Mouse (Mus musculus): ENCODE data around the gene Gm7579.
"Not testable (repeated sequence)": the region's sequence is repeated elsewhere in the genome, so short reads cannot be mapped to it uniquely, and the experiment has no call there.

The Gm7579 gene

DNA sequence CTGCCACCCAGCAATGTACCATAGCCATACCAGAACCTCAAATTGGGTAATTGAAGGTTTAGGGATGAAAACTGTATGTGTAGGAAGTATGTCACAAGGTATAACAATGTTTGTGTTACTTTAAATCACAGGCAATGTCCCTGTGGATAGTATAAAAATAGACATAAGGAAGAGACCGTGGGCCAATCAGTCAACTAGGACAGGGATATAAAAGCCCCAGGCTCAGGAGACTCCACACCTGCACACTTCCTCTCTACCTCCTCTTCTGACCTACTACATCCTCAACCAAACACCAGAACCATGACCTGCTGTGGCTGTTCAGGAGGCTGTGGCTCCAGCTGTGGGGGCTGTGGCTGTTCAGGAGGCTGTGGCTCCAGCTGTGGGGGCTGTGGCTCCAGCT is at the start of gene Gm7579:
Gene Gm7579 (plus strand): TSS at position 301 of the 400 bp plus-strand sequence.
- no peak for DNase-seq

DNA sequence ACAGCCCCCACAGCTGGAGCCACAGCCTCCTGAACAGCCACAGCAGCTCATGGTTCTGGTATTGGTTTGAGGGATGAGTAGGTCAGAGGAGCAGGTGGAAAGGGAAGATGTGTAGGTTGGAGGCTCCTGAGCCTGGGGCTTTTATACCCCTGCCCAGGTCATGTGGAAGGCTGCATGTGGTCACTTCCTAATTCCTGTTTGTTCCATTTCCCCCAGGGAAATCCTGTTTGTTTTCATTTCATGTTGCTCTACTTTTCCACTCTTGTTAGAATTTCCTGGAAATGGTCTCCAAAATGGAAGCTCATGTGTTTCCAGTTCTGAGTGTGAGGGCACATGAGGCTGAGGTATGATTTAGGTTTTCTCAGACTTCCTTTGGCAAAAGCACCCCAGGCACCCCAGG is 46.0 kb upstream of the Gm7579 start, which contains the start of gene Gm4553:
Gene Gm4553 (minus strand): TSS at position 101 of the 400 bp plus-strand sequence.
- not testable (repeated sequence) for DNase-seq

GRCm38 (mm10) chr7:142169836-142170235 is 41.8 kb upstream of the Gm7579 start:
- DNase-seq: no peak

GRCm38 (mm10) chr7:142175905-142176304 is 35.8 kb upstream of the Gm7579 start, which contains the start of gene Krtap5-2:
TSS of gene Krtap5-2 (minus strand) at chr7:142176005.
- not testable (repeated sequence) for DNase-seq

DNA sequence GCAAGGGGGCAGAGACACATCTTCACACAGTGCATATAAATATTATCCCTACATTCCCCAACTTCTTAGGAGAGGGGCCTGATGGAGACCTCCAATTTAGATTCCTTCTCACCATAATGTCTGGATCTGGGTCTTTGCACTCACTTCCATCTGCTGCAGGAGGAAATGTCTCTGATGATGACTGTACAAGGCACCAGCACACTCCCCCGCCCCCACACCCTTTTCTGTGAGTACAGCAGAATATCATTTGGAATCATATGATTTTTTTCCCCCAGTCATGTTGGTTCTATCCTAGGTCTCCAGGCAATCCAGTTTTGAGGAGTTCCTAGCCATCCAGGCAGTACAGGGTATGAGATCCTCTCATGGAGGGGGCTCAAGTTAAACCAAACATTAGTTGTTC is 33.0 kb upstream of the Gm7579 start:
- no peak for DNase-seq

GRCm38 (mm10) chr7:142181021-142181420 is 30.6 kb upstream of the Gm7579 start:
- DNase-seq: no peak

GRCm38 (mm10) chr7:142188156-142188555 is 23.5 kb upstream of the Gm7579 start:
- DNase-seq: no peak

- no peak for DNase-seq
Measured at GRCm38 (mm10) chr7:142190289-142190688, 21.4 kb upstream of the Gm7579 start, which contains the start of gene Gm10153. TSS of gene Gm10153 (minus strand) at chr7:142190389.

DNA sequence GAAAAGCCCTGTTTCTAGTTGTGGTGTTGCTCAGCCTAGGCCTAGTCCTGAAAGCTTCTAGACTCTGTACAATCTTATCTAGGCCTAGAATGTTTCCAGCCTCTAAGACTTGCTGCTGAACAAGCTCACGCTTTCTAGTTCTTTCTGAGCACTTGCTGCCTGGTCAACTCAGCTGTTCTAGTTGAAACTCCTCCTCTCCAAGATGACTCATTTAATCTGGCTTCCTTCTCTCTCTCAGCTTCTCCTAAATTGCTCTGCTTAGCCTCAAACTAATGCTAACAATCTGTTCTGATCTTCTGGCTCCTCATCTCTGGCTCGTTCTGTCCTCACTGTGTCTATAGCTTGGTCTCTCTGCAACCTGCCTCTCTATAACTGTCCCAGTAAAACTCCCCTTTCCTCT is 12.9 kb upstream of the Gm7579 start:
- DNase-seq: no peak

DNA sequence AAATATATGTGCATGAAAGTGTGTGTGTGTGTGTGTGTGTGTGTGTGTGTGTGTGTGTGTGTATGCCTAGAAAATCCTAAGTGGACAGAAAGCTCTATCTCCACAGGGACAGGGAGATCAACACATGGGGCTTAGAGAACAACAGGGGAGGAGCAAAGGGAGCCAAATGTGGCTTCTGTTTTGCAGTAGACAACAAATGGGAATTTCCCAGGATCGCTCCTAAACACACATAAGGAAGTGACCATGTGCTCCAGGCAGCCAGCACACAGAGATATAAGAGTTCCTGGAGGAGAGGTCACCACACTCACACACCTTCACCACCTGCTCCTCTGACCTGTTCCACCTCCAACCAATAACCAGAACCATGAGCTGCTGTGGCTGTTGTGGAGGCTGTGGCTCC is 10.6 kb upstream of the Gm7579 start, which contains the start of gene Krtap5-3:
Gene Krtap5-3 (plus strand): TSS at position 301 of the 400 bp plus-strand sequence.
- DNase-seq: no peak

DNA sequence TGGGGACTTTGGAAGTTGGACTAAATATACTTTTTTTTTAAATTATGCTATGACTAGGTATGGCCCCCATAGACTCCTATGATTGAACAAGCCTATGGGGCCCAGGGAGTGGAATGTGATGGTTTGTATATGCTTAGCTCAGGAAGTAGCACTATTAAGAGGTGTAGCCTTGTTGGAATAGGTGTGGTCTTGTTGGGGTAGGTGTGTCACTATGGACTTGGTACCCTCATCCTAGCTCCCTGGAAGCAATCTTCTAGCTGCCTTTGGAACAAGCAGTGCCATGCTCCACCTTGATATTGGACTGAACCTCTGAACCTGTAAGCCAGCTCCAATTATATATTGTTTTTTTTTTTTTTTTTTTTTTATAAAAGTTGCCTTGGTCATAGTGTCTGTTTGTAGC is 6.2 kb upstream of the Gm7579 start:
- no peak for DNase-seq

DNA sequence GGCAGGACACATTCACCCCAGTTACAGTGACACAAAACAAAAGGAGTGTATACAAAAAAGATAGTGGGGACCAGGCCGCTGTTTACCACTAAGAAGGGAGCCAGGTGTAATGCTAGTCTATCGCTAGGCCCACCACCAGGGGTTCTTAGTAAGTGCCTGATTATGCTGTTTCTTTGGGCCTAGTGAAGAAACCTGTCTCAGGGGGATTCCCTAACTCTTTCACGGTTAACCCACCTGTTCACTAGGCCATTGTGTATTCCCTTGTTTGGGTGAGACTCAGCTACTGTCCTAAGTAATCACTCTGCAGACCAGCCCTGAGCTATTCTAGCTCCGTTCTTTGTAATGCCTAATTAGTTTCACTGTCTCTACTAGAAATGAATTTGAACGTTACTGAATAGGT is 4.8 kb upstream of the Gm7579 start:
- not testable (repeated sequence) for DNase-seq

DNA sequence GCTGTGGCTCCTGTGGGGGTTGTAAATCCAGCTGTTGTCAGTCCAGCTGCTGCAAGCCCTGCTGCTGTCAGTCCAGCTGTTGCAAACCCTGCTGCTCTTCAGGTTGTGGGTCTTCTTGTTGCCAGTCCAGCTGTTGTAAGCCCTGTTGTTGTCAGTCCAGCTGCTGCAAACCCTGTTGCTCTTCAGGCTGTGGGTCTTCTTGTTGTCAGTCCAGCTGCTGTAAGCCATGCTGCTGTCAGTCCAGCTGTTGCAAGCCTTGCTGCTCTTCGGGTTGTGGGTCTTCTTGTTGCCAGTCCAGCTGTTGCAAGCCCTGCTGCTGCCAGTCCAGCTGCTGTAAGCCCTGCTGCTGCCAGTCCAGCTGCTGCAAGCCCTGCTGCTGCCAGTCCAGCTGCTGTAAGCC is 477 bp downstream of the Gm7579 start:
- not testable (repeated sequence) for DNase-seq

DNA sequence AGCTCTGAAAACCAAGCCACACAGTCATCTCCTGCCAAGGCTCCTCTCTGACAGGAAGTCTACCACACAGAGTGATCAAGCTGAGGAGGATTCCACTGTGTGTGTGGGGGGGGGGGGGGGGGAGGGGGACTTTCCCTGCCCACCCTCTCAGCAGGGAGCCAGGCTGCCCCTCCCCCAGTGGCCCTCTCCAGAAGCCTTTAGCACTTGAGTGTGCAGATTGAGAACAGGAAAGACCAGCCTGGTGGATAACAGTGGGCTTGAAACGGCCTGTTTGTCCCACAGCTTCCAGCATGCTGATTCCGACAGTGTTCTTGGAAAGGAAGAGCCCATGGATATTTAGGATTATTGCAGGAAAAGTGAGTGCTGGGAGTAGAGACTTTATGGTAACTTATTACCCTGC is 12.9 kb downstream of the Gm7579 start:
- no peak for DNase-seq

DNA sequence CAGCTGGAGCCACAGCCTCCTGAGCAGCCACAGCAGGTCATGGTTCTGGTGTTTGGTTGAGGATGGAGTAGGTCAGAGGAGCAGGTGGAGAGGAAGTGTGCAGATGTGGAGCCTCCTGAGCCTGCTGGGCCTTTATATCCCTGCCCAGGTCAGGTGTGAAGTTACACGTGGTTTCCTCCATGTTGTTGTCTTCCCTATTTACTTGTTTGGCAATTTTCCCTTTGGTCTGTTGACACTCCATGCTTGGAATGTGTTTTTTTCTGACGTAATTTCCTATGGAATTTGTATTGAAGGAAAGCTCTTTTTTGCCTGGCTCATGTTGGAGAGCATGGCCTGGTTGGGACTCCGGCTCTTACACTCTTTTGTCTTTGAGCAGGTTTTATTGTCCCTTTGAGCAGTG is 18.2 kb downstream of the Gm7579 start, which contains the start of gene Krtap5-5:
Gene Krtap5-5 (minus strand): TSS at position 101 of the 400 bp plus-strand sequence.
- not testable (repeated sequence) for DNase-seq

DNA sequence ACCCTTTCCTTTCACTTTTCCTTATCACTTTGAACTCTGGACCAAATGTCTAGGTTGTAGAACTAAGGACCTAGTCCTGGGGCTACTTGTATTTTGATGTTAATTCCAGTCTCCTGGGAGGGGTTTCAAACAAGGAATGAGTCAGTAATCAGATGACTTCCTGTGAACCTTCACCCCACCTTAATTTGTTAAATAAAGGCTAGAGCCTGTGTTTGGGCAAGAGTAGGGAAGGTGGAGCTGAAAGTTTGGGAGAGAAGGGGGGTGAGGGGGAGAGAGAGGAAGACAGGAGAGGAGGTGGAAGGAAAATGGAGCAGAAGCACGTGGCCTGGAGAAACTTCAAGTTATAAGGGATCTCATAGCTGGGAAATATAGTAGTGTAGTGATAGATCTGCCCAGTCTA is 19.9 kb downstream of the Gm7579 start:
- DNase-seq: no peak

GRCm38 (mm10) chr7:142240978-142241377 is 29.3 kb downstream of the Gm7579 start, which contains the start of gene Gm40460:
TSS of gene Gm40460 (minus strand) at chr7:142241078.
- DNase-seq: no peak

- DNase-seq: no peak
Measured at GRCm38 (mm10) chr7:142249824-142250223, 38.2 kb downstream of the Gm7579 start.

GRCm38 (mm10) chr7:142255517-142255916 is 43.9 kb downstream of the Gm7579 start:
- DNase-seq: peak; percentile 24 to 44

- not testable (repeated sequence) for DNase-seq
Measured at GRCm38 (mm10) chr7:142258254-142258653, 46.6 kb downstream of the Gm7579 start, which contains the start of gene Gm2431. TSS of gene Gm2431 (minus strand) at chr7:142258354.
